Mouse (Mus musculus): ENCODE measurements around the gene Olfml2a. TPM values are rescaled to one million over a fixed set of nuclear protein-coding genes. Genes with fewer than 3 reads are reported as not detected.
A peak's percentile ranks its signal among the peaks of the same experiment; 100 is the strongest.
"Not testable (repeated sequence)": the region's sequence is repeated elsewhere in the genome, so short reads cannot be mapped to it uniquely, and the experiment has no call there.

The Olfml2a gene
- total RNA-seq, 2 experiments from 2014 or later, result 2.0 to 2.1 TPM

- intact Hi-C loops (cut with DNase I), result loop anchor here (10.0 kb wide), 1 partner anchor 361 kb away; the partner anchor contains the start of gene Psmb7
- no peak for DNase-seq (ENCODE audit: low spot score in 2 of 2)
Measured at GRCm38 (mm10) chr2:39005574-39006079, 73.8 kb downstream of the Olfml2a start, which contains the start of gene Rpl35. Gene Rpl35 (minus strand): TSS chr2:39005624.

DNA sequence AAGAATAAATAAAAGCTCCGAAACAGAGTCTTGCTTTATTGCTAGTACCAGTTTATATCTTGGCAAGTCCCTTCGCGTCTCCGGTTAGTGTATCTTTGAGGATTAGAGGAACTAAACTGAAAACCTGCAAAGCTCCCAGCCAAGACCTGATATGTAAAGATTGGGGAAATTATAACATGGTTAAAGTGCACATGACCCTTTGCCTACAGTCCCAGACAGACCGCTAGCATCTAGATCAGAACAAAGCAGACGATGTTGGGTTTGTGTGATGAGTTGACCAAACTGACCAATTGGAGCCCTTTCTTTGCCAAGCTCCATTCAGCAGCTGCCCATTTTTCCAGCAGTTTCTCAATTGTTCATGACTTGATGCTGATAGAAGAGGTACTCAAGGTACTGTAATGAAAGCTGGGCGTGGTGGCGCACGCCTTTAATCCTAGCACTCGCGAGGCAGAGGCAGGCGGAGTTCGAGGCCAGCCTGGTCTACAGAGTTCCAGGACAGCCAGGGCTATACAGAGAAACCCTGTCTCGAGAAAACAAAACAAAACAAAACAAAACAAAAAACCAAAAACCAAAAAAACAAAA, 74.5 kb downstream of the Olfml2a start:
- intact Hi-C loops (cut with DNase I), result loop anchor here (10.0 kb wide), 1 partner anchor 361 kb away; the partner anchor contains the start of gene Psmb7
- no peak for DNase-seq (ENCODE audit: low spot score in 2 of 2)

DNA sequence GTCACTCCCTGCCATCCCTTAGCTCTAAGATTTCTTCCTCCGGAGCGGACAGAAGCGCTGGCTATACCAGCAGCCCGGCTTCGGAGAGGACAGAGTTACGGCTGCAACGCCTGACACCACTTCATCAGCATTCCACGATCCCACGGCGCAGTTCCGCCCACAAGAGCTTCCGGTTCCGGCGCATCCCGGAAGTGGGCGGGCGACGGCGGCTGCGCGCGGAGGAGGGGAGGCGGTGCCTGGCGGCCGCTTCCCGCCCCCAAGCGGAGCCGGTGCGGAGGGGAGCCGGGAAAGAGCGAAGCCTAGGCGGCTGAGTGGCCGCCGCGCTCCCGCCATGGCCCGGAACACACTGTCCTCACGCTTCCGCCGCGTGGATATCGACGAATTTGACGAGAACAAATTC, 76.1 kb downstream of the Olfml2a start:
- intact Hi-C loops (cut with DNase I), result loop anchor here (10.0 kb wide), 1 partner anchor 363 kb away; the partner anchor contains the start of gene Psmb7
- peak; percentile 95 to 97 for DNase-seq (ENCODE audit: low spot score in 2 of 2)

DNA sequence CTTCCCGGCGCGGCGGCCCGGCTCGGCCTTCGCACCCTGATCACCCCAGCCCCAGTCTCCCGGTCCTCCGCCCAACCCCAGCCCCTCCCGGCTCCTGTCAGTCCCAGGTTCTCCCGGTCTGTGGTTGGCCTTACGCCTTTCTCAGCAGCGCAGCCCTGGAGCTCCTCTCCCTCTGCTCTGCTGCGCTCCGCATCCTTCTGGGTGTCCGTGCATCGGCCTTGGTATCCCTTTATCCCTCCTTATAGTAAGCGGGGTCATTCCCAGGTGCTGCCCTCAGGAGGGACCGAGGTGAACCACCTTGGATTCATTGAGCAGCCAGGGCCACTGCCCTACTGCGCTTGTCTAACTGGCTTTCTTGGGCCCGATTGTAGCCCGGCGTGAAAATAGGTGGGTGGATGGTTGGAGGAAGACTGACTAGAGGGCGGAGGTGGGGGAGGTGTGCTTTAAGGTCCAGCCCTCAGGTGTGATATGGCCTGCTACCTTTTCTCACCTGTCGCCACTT, 76.6 kb downstream of the Olfml2a start:
- intact Hi-C loops (cut with DNase I), result loop anchor here (10.0 kb wide), 1 partner anchor 364 kb away; the partner anchor contains the start of gene Psmb7
- peak in 1 of 2 experiments; percentile 46 for DNase-seq (ENCODE audit: low spot score in 2 of 2)

DNA sequence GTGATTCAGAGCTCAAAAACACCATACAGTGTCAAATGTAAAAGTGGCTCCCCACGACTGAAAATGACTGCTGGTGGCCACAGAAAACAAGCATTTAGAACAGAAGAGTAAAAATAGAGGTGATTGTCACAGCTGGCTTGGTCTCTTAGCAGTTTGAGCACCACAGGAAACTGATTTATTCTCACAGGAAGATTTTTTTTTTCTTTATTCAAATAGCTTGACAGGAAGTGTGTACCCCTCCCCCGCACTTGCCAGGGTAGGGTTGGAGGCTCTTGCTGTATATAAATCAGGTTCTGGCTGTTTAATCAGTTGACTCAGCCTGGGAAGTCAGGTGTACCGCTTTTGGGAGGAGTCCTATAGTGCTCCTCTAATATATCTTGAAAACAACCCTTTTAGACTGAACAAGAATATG, 77.2 kb downstream of the Olfml2a start:
- intact Hi-C loops (cut with DNase I), result loop anchor here (10.0 kb wide), 1 partner anchor 364 kb away; the partner anchor contains the start of gene Psmb7
- DNase-seq (ENCODE audit: low spot score in 2 of 2), result peak in 1 of 2 experiments; percentile 43

DNA sequence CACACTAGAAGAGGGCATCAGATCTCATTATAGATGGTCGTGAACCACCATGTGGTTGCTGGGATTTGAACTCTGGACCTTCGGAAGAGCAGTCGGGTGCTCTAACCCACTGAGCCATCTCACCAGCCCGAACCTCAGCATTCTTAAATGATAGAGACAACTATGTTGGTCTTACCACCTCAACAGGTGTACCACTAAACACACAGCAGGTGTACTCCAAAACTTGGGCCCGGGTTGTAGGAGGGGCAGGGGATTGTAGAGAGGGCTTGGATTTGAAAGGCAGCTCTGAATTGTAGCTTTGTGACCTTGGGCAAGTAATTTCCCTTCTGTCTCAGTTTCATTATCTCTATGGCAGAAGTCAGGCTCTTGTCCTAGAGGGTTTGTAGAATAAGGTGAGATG, 78.4 kb downstream of the Olfml2a start:
- intact Hi-C loops (cut with DNase I); DNase-seq (ENCODE audit: low spot score in 2 of 2): not testable (repeated sequence)

DNA sequence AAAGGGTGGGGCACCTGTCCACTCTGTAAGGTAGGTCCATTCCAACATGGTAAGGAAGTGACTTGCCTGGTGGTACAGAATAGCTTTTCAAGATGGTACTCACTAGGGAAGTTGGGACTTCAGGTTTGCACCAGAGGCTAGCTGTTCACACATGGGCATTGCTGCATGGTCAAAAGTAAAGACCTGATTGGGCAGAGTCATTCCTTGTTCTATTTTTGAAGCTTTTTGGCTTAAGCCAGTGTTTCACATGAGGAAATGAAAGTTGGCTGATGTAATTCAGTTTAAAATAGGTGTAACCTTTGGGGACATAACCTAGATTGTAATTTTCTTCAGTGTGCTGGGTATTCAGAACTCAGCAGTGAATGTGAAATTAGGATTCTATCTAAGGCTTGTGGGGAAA, 79.5 kb downstream of the Olfml2a start:
- intact Hi-C loops (cut with DNase I), result no loop called here
- no peak for DNase-seq (ENCODE audit: low spot score in 2 of 2)

DNA sequence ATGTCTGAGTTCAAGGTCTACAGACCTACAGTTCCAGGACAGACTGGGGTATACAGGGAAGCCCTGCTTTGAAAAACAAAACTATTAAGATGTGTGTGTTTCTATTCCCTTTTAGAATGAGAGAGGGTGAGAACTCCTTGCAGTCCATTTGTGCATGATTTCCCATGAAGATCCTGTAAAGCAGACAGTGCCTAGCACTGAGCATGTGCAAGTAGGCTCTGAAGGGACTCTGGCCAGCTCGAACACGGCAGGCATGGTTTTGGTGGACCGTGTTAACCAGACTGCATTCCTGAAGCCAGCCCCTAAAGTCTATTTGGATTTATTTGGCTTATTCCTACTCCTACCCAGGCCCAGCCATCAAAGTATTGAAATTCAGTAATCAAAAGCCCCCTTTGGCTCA, 80.2 kb downstream of the Olfml2a start:
- no peak for DNase-seq (ENCODE audit: low spot score in 2 of 2)
- intact Hi-C loops (cut with DNase I), result no loop called here

- DNase-seq (ENCODE audit: low spot score in 2 of 2), result no peak
- intact Hi-C loops (cut with DNase I), result no loop called here
Measured at GRCm38 (mm10) chr2:39012768-39013279, 81.0 kb downstream of the Olfml2a start.

Other genes starting within 250 kb of the Olfml2a start
- gene Nr5a1, start 217.4 kb upstream of the Olfml2a start, total RNA-seq (2021), result under 1 TPM in 1 of 2 experiments, not detected in 1; 0.25 TPM
- gene Nr6a1, start 4.3 kb upstream of the Olfml2a start, total RNA-seq (2021), result 1 to 10 TPM; 8.8 to 9.5 TPM
- under 1 TPM; 0.57 to 0.67 TPM for gene Wdr38, start 65.5 kb downstream of the Olfml2a start, total RNA-seq (2021)
- gene Arpc5l, start 73.4 kb downstream of the Olfml2a start, total RNA-seq (2021), result 100 to 1,000 TPM in 1 of 2 experiments, 10 to 100 TPM in 1; 98.6 to 106 TPM
- 100 to 1,000 TPM; 224 to 255 TPM for gene Rpl35, start 73.6 kb downstream of the Olfml2a start, total RNA-seq (2021)
- gene Golga1, start 133.6 kb downstream of the Olfml2a start, total RNA-seq (2021), result 10 to 100 TPM; 24.1 to 37.1 TPM